Mouse (Mus musculus) neural tube, embryonic 15.5 days (tissue): ENCODE data around the gene Ncoa3. TPM values are rescaled to one million over a fixed set of nuclear protein-coding genes. Genes with fewer than 3 reads are reported as not detected.
"Not testable (repeated sequence)": the region's sequence is repeated elsewhere in the genome, so short reads cannot be mapped to it uniquely, and the experiment has no call there.

ENCODE experiments used
- ATAC-seq: fragments of 200-750 bp; cut with Nextera tagmentation; 2 replicates; pipeline ENCODE4 v1.8.0; 2017; ENCODE audit warnings: mild to moderate bottlenecking, moderate TSS enrichment, moderate library complexity; ENCODE audit not compliant: low FRiP score
- H3K27ac ChIP-seq: fragments of 300-500 bp; sonication (generic); replicated peaks from 2 replicates; pipeline ENCODE4 v1.5.1; 2015; ENCODE audit warnings: mild to moderate bottlenecking, inconsistent platforms
- H3K27me3 ChIP-seq: fragments of 300-500 bp; sonication (generic); replicated peaks from 2 replicates; pipeline ENCODE4 v1.6.1; 2015; ENCODE audit warnings: inconsistent platforms
- H3K36me3 ChIP-seq: fragments of 300-500 bp; sonication (generic); 2 replicates; pipeline ENCODE4 v1.6.1; 2015; ENCODE audit warnings: inconsistent platforms
- H3K4me1 ChIP-seq: fragments of 300-500 bp; sonication (generic); 2 replicates; pipeline ENCODE4 v1.6.1; 2015; ENCODE audit warnings: inconsistent platforms
- H3K4me2 ChIP-seq: fragments of 300-500 bp; sonication (generic); 2 replicates; pipeline ENCODE4 v1.6.1; 2015; ENCODE audit warnings: inconsistent platforms, mild to moderate bottlenecking, moderate library complexity
- H3K4me3 ChIP-seq: fragments of 300-500 bp; sonication (generic); replicated peaks from 2 replicates; pipeline ENCODE4 v1.5.1; 2015; ENCODE audit warnings: mild to moderate bottlenecking, inconsistent platforms
- H3K9ac ChIP-seq: fragments of 300-500 bp; sonication (generic); replicated peaks from 2 replicates; pipeline ENCODE4 v1.6.1; 2015; ENCODE audit warnings: mild to moderate bottlenecking, inconsistent platforms
- H3K9me3 ChIP-seq: fragments of 300-500 bp; sonication (generic); replicated peaks from 2 replicates; pipeline ENCODE4 v1.6.1; 2016; ENCODE audit warnings: inconsistent platforms
- WGBS: fragments of 180-500 bp; shearing (Covaris S2); methylation state at CpG from one replicate; pipeline ENCODE4 v1.1.7; 2015; ENCODE audit warnings: mixed read lengths; 5-methylcytosine and 5-hydroxymethylcytosine counted together
- polyA plus RNA-seq: library from polyadenylated mRNA; unstranded; fragments of >200 nt; fragmentation: Nextera tagmentation; extraction: Ambion mirVana; gene quantifications from 2 replicates; pipeline ENCODE4 v1.2.1, GENCODE M21; 2015

Ncoa3 gene
- 13.3 and 14.6 TPM in 2 replicates for polyA plus RNA-seq

GRCm38 (mm10) chr2:165992270-165993172 lies at the start of gene Ncoa3:
Gene Ncoa3 (plus strand): TSS chr2:165992636.
- peak; percentile 93 for ATAC-seq
- Histone ChIP-seq H3K4me2 (peak within 1 kb of the TSS; percentile 84), H3K4me1 (peaks cover 27% of the 10 kb centered on the region), H3K27me3 (no peaks in the 10 kb centered on the region), H3K36me3 (no peaks in the 10 kb centered on the region), H3K4me3 (peak within 1 kb of the TSS; percentile 93), H3K27ac (peak within 1 kb of the TSS; percentile 91), H3K9ac (peak within 1 kb of the TSS; percentile 98), H3K9me3 (no peaks in the 10 kb centered on the region)
- 3% methylated on average over 85 of the region's 103 CpGs for WGBS

GRCm38 (mm10) chr2:165943113-165943512 lies 49.3 kb upstream of the Ncoa3 start:
- Histone ChIP-seq H3K27me3 (no peaks in the 10 kb centered on the region), H3K4me2 (no peak overlapping the region), H3K4me1 (no peaks in the 10 kb centered on the region), H3K9me3 (no peaks in the 10 kb centered on the region), H3K9ac (no peak overlapping the region), H3K4me3 (no peak overlapping the region), H3K36me3 (no peaks in the 10 kb centered on the region), H3K27ac (no peak overlapping the region)
- no peak for ATAC-seq
- WGBS = 99% methylated on average over 2 of the region's 2 CpGs

GRCm38 (mm10) chr2:165944576-165945351 lies 47.7 kb upstream of the Ncoa3 start:
- ATAC-seq = no peak
- H3K27me3 ChIP-seq = no peaks in the 10 kb centered on the region
- no peak overlapping the region for H3K9ac ChIP-seq
- H3K27ac ChIP-seq = no peak overlapping the region
- H3K4me2 ChIP-seq = no peak overlapping the region
- WGBS = 82% methylated on average over 11 of the region's 11 CpGs
- H3K9me3 ChIP-seq = no peaks in the 10 kb centered on the region
- H3K36me3 ChIP-seq = no peaks in the 10 kb centered on the region
- H3K4me1 ChIP-seq = no peaks in the 10 kb centered on the region
- H3K4me3 ChIP-seq = no peak overlapping the region

- no peak overlapping the region for H3K27ac ChIP-seq
- H3K4me1 ChIP-seq = no peaks in the 10 kb centered on the region
- H3K9me3 ChIP-seq = no peaks in the 10 kb centered on the region
- no peaks in the 10 kb centered on the region for H3K27me3 ChIP-seq
- WGBS = 85% methylated on average over 1 of the region's 1 CpGs
- no peak overlapping the region for H3K4me3 ChIP-seq
- H3K4me2 ChIP-seq = no peak overlapping the region
- H3K36me3 ChIP-seq = no peaks in the 10 kb centered on the region
- H3K9ac ChIP-seq = no peak overlapping the region
- no peak for ATAC-seq
Observed at GRCm38 (mm10) chr2:165946046-165946564, 46.3 kb upstream of the Ncoa3 start.

GRCm38 (mm10) chr2:165948007-165948406 lies 44.4 kb upstream of the Ncoa3 start:
- ATAC-seq = no peak
- Histone ChIP-seq H3K9ac (no peak overlapping the region), H3K27ac (no peak overlapping the region), H3K27me3 (no peaks in the 10 kb centered on the region), H3K4me1 (no peaks in the 10 kb centered on the region), H3K4me2 (no peak overlapping the region), H3K9me3 (no peaks in the 10 kb centered on the region), H3K4me3 (no peak overlapping the region), H3K36me3 (no peaks in the 10 kb centered on the region)
- 64% methylated on average over 1 of the region's 1 CpGs for WGBS

- not testable (repeated sequence) for H3K9ac ChIP-seq, H3K27ac ChIP-seq, H3K36me3 ChIP-seq, H3K4me2 ChIP-seq, H3K4me1 ChIP-seq, ATAC-seq, H3K4me3 ChIP-seq, H3K27me3 ChIP-seq, H3K9me3 ChIP-seq
- 79% methylated on average over 1 of the region's 1 CpGs for WGBS
Observed at GRCm38 (mm10) chr2:165948785-165949184, 43.7 kb upstream of the Ncoa3 start.

- Histone ChIP-seq H3K4me1 (0 out of 2 replicates have a peak, but pooled peaks cover 2% of the 10 kb centered on the region), H3K4me2 (no peak overlapping the region), H3K36me3 (no peaks in the 10 kb centered on the region), H3K4me3 (no peak overlapping the region), H3K9me3 (no peaks in the 10 kb centered on the region), H3K27me3 (no peaks in the 10 kb centered on the region), H3K9ac (no peak overlapping the region), H3K27ac (no peak overlapping the region)
- ATAC-seq = no peak
- WGBS = 64% methylated on average over 3 of the region's 3 CpGs
Observed at GRCm38 (mm10) chr2:165949719-165950118, 42.7 kb upstream of the Ncoa3 start.

- H3K9ac ChIP-seq = no peak overlapping the region
- no peaks in the 10 kb centered on the region for H3K27me3 ChIP-seq
- no peak overlapping the region for H3K4me2 ChIP-seq
- 69% methylated on average over 12 of the region's 12 CpGs for WGBS
- no peak for ATAC-seq
- H3K36me3 ChIP-seq = no peaks in the 10 kb centered on the region
- H3K27ac ChIP-seq = no peak overlapping the region
- H3K9me3 ChIP-seq = no peaks in the 10 kb centered on the region
- H3K4me1 ChIP-seq = 0 out of 2 replicates have a peak, but pooled peaks cover 3% of the 10 kb centered on the region
- no peak overlapping the region for H3K4me3 ChIP-seq
Observed at GRCm38 (mm10) chr2:165951432-165952068, 40.9 kb upstream of the Ncoa3 start.

GRCm38 (mm10) chr2:165954872-165955271 lies 37.6 kb upstream of the Ncoa3 start:
- no peaks in the 10 kb centered on the region for H3K9me3 ChIP-seq

GRCm38 (mm10) chr2:165955386-165955785 lies 37.0 kb upstream of the Ncoa3 start:
- no peak for ATAC-seq
- WGBS = 87% methylated on average over 8 of the region's 8 CpGs

More at GRCm38 (mm10) chr2:165954872-165955271, 37.6 kb upstream of the Ncoa3 start:
- Histone ChIP-seq H3K36me3 (no peaks in the 10 kb centered on the region), H3K4me1 (0 out of 2 replicates have a peak, but pooled peaks cover 3% of the 10 kb centered on the region), H3K27me3 (no peaks in the 10 kb centered on the region), H3K4me2 (peak overlapping the region; percentile 9; the same call in 1 of the 2 replicates), H3K27ac (no peak overlapping the region), H3K4me3 (no peak overlapping the region), H3K9ac (no peak overlapping the region)
- ATAC-seq = no peak
- WGBS = 68% methylated on average over 20 of the region's 20 CpGs

GRCm38 (mm10) chr2:165956096-165956740 lies 36.2 kb upstream of the Ncoa3 start:
- Histone ChIP-seq H3K4me3 (no peak overlapping the region), H3K27me3 (no peaks in the 10 kb centered on the region), H3K9ac (no peak overlapping the region), H3K9me3 (no peaks in the 10 kb centered on the region), H3K27ac (no peak overlapping the region), H3K36me3 (no peaks in the 10 kb centered on the region), H3K4me2 (no peak overlapping the region), H3K4me1 (0 out of 2 replicates have a peak, but pooled peaks cover 3% of the 10 kb centered on the region)
- WGBS = 82% methylated on average over 7 of the region's 7 CpGs
- ATAC-seq = no peak

More at GRCm38 (mm10) chr2:165955386-165955785, 37.0 kb upstream of the Ncoa3 start:
- Histone ChIP-seq H3K9me3 (no peaks in the 10 kb centered on the region), H3K36me3 (no peaks in the 10 kb centered on the region), H3K27ac (no peak overlapping the region), H3K4me2 (no peak overlapping the region), H3K27me3 (no peaks in the 10 kb centered on the region), H3K9ac (no peak overlapping the region), H3K4me1 (0 out of 2 replicates have a peak, but pooled peaks cover 3% of the 10 kb centered on the region), H3K4me3 (no peak overlapping the region)
